Mouse (Mus musculus) right cerebral cortex, postnatal 4 days (tissue): ENCODE results near the gene Uvrag.

Experiments
- DNase-seq: peaks from one replicate; pipeline ENCODE4 v3.0.0-alpha.2; 2022

The Uvrag gene

DNA sequence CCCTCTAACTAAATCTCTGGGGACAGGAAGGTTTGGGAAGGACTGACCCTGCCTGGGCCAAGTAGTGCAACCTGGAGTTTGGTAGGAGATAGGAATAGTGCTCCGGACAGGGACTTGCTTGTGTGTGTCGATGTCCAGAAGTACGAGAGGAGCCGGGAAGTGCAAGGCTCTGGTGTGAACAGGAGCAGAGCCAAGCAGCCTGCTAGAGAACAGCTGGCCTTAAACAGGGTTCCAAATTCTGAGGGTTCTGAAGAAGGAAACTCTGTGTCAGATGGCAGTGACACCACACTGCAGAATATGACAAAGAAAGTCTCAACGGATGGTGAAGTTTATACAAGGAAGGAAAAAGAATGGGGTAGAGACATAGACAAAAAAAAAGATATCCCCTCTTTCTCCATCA, 223.5 kb downstream of the Uvrag start:
- no peak for DNase-seq

- DNase-seq = no peak
These were observed 224.4 kb downstream of the Uvrag start for GRCm38 (mm10) chr7:98916581-98916980.

- no peak for DNase-seq
These were observed 228.0 kb downstream of the Uvrag start for GRCm38 (mm10) chr7:98912953-98913360.

GRCm38 (mm10) chr7:98911276-98911675, 229.7 kb downstream of the Uvrag start:
- DNase-seq = no peak

- no peak for DNase-seq
These were observed 230.2 kb downstream of the Uvrag start for GRCm38 (mm10) chr7:98910712-98911111.

GRCm38 (mm10) chr7:98910164-98910563, 230.8 kb downstream of the Uvrag start:
- DNase-seq = no peak

- DNase-seq = no peak
These were observed 233.5 kb downstream of the Uvrag start for GRCm38 (mm10) chr7:98907476-98907875.

DNA sequence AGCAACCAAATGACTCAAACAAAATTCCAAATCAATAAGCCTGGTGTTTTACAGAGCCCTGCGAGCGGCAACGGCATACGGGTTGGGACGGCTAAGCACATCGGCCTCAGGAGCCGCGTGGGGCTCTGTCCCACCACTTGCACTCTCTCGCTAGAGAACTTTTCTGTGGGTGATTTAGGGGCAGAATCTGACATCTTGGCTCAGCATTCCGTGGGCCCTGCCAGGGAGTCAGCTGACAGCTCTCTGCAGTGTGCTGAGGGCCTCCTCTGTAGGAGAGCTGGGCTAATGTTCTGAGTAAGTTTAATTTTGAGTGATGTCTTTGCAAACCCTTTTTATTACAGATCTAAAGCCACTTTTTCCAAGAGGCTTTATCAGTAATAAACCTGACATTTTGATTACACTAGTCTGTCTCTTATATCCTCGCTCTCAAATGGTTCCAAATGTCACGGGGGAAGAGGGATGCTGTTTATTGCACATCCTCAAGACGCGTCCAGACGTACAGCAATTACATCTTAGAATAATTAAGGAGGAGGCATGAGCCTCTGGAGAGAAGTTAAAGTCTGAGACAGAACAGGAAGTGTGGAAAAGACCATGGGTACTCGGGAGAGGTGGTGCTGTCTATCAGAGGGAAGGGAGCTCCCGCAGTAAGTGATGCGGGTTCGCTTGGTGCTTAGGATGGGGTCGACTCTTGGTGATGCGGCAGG, 236.1 kb downstream of the Uvrag start:
- no peak for DNase-seq

GRCm38 (mm10) chr7:98903884-98904283, 237.1 kb downstream of the Uvrag start:
- no peak for DNase-seq

DNA sequence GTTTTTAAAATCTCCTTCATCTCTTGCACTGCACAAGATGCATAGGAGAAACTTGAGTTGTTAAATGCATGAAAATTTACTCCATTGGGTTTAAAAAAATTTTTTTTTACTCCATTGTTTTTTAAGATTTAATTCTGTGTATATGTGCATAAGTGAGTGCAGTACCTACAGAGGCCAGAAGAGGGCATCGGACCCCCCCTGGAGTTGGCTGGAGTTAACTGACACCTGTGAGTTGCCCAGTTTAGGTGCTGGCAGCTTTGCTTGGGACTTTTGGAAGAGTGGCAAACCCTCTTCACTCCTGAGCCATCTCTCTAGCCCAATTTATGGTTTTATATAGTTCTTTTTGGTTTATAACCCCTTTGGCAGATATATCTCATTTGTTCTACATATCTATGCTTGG, 239.8 kb downstream of the Uvrag start:
- no peak for DNase-seq

DNA sequence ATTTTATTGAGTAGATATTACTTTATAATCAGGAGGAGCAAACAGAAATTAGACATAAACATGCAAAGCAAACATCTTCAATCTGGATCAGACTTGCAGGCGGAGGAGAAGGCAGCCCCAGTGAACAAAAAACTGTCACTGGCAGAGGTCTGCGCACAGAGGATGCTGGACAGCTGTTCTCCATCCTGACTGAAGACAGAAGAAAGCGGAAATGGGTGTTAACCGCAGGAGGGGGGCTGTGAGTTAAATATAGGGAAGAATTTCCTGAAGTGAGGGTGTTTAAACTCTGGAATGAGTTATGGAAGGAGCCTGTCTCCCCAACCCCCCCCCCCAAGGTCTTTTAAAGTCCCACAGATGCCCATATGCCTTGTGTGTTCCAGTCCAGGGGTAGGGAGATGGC, 241.1 kb downstream of the Uvrag start:
- DNase-seq = no peak

DNA sequence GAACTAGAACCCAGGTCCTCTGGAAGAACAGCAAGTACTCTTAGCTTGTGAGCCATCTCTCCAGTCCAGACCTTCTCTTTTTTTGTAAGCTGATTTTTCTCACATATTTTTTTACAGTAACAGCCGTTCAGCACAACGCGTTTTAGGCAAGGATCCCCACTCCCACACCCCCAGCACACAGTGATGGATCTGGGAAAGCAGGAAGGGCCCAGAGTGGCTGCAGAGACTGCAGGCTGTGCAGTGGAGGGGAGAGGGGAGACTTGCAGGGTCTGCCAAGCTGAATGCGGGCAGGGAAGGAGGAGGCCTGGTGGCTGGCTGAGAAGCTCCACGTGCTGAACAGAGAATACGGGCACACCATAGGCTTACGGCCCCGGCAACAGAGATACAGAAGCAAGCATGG, 243.6 kb downstream of the Uvrag start:
- DNase-seq = no peak

DNA sequence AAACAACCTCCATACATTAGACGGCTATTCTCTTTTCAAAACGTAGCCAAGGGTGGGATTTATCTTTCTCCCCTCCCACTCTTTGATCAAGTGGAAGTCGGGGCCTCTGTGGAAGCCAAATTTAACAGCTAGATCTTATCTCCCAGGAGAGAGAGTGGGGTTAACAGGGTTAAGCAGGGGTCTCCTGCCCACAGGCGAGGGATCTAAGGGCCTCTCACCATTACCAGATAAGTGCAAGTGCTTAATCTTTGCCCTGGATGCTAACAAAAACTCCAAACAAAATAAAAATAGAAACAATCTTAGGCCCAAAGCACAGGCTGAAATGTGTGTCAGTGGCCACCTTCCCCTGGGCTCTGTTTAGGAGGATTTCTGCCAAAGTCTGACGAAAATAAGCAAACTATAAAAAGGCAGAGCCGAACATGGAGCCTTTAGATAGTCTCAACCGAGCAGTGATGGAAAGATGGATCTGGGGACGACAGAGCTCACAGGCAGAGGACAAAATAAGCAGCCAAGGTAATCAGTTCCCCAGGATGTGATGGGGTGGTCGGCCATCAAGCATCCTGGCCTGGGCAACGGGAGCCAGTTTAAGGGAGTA, 245.3 kb downstream of the Uvrag start:
- no peak for DNase-seq

GRCm38 (mm10) chr7:98894768-98895167, 246.2 kb downstream of the Uvrag start:
- DNase-seq = no peak

GRCm38 (mm10) chr7:98894305-98894704, 246.6 kb downstream of the Uvrag start:
- DNase-seq = no peak

- DNase-seq = no peak
These were observed 247.8 kb downstream of the Uvrag start for GRCm38 (mm10) chr7:98893144-98893543.

GRCm38 (mm10) chr7:98889211-98889610, 251.7 kb downstream of the Uvrag start:
- no peak for DNase-seq

GRCm38 (mm10) chr7:98888810-98889209, 252.1 kb downstream of the Uvrag start:
- DNase-seq = no peak

GRCm38 (mm10) chr7:98887811-98888261, 253.1 kb downstream of the Uvrag start:
- DNase-seq = peak; percentile 24

GRCm38 (mm10) chr7:98881887-98882286, 259.1 kb downstream of the Uvrag start:
- DNase-seq = no peak

- DNase-seq = no peak
These were observed 261.8 kb downstream of the Uvrag start for GRCm38 (mm10) chr7:98879176-98879575.

DNA sequence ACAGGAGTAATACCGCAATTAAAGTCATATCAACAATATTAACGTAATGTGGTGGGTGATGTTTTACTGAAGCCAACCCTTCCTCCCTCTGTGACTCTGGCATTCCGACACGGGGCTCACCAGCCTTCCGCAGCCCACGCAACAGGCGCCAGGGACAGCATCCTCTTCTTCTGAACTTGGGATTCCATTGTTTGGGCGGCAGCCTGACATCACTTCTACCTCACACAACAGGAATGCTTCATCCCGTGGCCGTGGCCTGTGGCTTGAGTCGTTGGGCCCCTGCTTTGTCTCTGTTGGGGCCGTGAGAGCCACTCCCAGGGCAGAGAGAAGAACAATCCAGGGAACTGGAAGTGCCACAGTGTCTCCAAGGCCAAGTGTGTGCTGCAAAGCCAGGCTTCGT, 264.8 kb downstream of the Uvrag start:
- DNase-seq = no peak

GRCm38 (mm10) chr7:98875390-98875990, 265.5 kb downstream of the Uvrag start:
- peak; percentile 54 for DNase-seq

- no peak for DNase-seq
These were observed 266.5 kb downstream of the Uvrag start for GRCm38 (mm10) chr7:98874411-98874951.
